Mouse (Mus musculus): ENCODE results near the gene Rassf1.

- TF ChIP-seq POLR2A (IDR thresholded peaks at IDR 0.05; ENCODE audit: control insufficient read depth, low read depth, low read length) (no peak), CTCF (IDR thresholded peaks at IDR 0.05; ENCODE audit: control insufficient read depth, insufficient read depth, insufficient replicate concordance, low read depth, low read length) (no peak)
These were observed 48.5 kb downstream of the Rassf1 start for GRCm38 (mm10) chr9:107599842-107600241.

Measured in testis, adult 2 months (tissue).